Mouse (Mus musculus) layer of hippocampus, adult 18-20 months (tissue): ENCODE data around the gene Thoc7. TPM values are rescaled to one million over a fixed set of nuclear protein-coding genes. Genes with fewer than 3 reads are reported as not detected.
"Not testable (repeated sequence)": the region's sequence is repeated elsewhere in the genome, so short reads cannot be mapped to it uniquely, and the experiment has no call there.

ENCODE experiments used
- DNase-seq, 2 experiments: peaks; one replicate each; pipeline ENCODE4 v3.0.0; 2022; ENCODE audit warnings: low spot score in 2 of 2
- long read RNA-seq: library from polyadenylated mRNA; stranded (forward); transcript quantifications from one replicate; pipeline ENCODE4 v2.0.0, GENCODE M21; 2021
- total RNA-seq, 2 experiments: library from RNA; stranded (reverse); gene quantifications; 2 replicates each; pipeline ENCODE4 v1.2.3; 2021

The Thoc7 gene
- total RNA-seq = 100 to 1,000 TPM in 1 of 2 experiments, 10 to 100 TPM in 1; 91.9 to 102 TPM
- long read RNA-seq, transcript Thoc7-201 (8 exons, 937 nt) = major isoform, 14 of 34 reads
- long read RNA-seq, partial matches to known transcripts = 4 of 34 reads
- long read RNA-seq, other reads (novel, unspliced or antisense) = 14 of 34 reads

DNA sequence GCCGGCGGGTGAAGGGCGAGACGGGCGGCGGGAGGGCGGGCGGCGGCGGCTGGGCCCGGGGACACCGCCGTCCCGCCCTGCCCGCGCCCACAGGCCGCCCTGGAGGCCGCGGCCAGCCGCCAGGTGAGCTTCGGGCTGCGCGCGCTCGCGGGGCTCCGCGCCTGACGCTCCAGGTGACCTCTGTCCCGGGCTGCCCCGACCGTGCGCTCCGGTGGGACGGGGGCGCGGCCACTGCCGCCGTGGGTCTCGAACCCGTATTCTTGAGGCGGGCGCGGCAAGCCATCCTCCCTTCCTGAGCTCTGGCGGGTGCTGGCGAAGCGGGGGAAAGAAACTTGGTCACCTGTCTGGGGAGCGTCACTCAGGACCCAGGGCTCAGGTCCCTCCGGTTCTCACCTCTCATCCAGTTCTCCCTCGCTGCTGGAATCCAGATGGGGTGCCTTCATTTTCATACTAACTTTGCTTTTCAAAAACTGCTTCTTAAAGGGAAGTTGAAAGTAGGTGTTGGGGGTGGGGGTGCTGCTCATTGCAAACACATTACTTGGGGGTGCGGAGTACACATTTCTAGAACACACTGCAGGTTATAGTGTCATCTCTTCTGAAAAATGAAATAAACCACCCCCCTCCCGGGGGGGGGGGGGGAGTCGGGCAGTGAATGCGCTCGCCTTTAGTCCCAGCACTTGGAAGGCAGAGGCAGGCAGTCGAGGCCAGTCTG is at the start of gene Thoc7, which contains the start of gene Atxn7:
Gene Thoc7, minus strand, starts transcription at position 452 of the 712 bp plus-strand sequence.
Gene Atxn7, plus strand, starts transcription at position 40 of the 712 bp plus-strand sequence.
- peak; percentile 15 to 25 for DNase-seq

DNA sequence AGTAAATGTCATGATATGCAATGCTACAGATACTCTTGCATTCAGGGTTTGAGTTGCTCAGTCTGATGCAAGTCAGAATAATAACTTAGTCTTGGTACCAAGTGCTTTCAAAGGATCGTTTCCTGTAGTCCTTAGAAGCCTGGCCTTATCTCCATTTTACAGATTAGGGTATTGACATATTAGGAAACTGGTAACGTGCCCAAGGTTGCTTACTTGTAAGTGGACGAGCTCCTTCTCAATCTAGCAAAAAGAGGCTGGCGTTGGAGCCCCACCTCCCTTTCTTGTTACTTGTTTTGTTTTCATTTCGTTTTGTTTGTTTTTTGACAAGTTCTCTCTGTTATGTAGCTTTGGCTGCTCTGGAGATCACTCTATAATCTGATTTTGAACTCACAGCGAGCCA is 48.1 kb upstream of the Thoc7 start:
- no peak for DNase-seq

DNA sequence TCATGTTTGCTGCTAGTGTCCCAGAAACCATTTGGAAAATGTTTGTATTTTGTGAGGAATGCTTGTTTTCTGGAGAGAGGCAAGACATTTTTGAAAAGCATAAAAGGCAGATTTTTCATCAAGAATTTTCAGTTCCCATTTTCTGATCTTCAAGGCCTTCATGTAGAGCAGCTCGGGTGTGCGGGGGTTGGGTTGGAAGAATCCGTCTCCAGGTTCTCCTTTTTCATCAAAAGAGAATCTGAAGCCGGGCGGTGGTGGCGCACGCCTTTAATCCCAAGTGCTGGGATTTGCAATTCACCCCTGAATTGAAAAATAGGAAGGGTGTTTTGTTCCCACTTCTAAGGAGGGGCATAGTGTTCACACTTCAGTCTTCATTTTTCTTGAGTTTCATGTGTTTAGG is 41.1 kb upstream of the Thoc7 start:
- no peak for DNase-seq

DNA sequence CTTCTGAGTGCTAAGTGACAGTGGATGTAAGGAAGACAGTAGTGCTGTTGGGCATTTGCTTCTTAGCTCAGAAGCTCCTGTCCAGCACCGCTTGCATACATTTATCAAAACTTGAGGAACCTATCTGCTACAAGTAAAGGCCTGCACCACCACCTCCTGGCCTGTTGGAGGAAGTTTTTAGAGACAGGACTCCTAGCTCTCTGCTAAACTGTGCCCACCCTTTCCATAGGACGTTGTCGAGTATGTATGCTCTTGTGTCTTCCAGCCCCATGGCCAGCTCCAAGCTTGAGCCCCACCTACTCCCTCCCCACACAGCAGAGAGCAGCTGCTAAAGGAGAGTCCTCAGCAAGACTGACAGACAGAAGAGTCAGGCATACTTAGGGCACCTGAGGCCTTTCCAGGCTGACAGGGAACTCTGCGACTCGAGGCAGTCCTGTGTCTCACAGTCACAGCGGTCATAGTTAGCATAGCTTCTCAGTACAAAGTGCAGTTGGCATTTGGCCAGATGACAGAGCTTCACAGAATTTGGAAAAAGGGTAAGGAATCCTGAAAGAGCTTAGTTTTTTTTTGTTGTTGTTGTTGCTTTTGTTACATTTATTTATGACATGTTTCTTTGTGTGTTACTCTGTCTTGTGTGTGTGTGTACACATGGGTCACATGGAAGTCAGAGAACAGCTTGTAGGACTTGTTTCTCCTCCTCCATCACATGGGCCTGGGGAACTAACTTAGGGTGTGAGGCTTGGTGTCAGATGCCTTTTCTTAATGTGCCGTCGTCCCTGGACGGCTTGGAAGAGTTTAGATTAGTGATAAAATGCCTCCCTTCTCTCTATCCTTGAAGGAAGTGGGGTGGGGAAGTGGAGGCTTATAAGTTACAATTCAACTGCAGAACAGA is 33.8 kb upstream of the Thoc7 start:
- DNase-seq = no peak

DNA sequence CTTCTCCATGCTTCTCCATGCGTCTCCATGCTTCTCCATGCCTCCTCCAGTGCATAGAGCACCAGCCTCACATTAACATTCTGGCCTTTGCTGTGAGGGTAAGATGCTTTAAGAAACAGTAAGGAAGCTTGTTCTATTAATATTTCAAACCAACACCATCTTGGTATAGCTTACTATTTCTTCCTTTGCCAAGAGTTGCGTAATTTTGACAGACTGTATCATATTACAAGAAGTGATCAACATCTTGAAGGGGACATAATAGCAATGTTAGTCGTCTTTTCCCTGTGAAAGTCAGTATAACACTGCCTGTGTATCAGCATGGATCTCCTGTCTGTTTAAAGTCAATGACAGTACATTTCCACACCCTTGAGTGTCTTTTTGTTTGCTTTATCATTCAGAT is 29.1 kb upstream of the Thoc7 start:
- no peak for DNase-seq

DNA sequence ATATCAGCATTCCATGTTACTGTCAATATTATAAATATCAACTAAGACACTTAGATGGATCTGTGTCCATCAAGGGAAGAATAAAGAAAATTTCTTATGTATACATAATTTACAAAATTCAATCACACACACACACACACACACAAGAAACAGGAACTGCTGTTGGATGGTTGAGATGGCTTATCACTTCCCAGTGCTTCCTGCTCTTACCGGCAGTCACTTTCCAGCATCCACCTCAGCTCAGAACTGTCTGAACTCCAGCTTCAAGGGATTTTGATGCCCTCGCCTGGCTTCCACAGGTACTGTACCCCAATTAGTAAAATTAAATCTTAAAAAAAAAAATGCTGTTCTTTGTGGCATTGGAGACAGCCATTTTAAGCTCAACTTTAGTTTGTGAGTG is 26.7 kb upstream of the Thoc7 start:
- DNase-seq = no peak

DNA sequence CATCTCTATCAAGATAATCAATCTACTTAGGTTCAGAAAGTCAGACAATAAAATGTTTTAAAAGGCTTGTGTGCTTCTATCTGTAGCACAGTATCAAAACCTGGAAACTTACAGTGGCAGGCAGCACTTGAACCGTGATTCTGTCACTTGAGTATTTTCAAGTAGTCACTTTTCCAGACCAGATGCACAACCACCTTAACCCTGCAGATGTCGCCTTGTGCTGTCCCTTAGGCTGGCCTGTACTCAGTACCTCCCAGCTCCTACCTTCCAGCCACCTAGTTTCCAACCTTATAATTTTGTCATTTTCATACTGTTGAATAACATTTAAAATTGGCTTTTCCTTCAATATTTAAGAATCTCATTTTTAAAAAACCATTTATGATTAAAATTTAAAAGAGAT is 20.5 kb upstream of the Thoc7 start:
- DNase-seq = no peak

DNA sequence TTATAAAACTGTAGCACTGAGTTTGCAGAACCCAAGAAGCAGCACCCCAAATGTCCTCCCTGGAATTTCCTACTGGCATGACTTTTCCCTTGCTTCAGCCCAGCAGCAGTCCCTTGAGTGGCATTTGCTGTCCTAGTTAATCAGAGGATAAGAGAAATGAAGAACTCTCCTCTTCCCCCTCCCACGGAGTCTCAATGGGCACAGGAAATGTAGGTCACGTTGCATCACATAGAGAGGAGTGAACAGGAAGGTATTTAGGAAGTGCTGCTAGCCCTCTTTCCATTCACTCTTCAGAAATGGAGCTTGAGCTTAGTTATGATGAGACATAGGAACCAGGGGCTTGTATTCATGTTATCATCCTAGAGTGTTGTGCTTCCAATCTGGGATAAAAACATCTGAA is 19.6 kb upstream of the Thoc7 start:
- DNase-seq = no peak

DNA sequence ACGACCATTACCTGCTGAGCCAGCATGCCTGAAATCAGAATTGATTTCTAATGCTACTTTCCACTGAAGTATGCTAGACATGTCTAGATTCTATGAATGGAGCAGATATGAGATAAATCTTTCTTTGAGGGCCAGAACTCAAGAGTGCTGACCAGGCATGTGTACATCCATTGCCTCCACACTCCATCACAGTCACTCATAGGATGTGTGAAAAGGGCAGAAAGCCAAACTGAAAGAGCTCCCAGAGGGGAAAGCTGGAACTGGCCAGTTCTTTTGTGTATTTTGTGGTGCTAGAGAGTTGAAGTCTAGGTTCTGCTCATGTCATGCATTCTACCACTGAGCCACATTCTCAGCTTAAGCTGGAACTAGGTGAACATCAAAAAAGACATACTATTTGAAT is 15.8 kb upstream of the Thoc7 start:
- DNase-seq = no peak

DNA sequence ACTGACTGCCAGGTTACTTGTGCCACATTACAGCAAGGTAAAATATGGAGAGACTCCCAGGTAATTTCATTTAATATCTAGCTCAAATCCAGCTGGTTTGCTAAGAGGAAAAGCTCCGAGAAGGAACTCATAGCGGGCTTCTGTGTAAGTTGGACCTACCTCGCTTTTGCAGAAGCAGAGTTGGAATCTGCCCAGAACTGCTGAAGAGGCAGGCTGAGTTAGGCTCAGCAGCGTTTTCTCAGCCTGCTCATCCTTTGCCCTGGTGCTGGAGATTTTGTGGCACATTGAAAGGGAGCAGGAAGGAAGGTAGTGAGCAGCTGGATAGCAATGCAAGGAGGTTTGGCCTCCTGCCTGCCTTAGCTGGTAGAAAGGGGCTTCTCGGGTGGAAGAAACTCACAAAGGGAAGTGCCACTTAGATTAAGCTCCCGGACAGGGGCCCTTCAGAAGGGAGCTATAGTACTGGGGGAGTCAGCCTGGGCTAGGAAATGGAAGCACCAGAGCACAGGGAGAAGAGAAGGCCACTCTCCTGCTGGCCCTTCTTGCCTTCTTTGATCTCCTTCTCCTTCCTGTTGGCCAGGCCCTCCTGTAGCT is 10.1 kb upstream of the Thoc7 start:
- DNase-seq = no peak

DNA sequence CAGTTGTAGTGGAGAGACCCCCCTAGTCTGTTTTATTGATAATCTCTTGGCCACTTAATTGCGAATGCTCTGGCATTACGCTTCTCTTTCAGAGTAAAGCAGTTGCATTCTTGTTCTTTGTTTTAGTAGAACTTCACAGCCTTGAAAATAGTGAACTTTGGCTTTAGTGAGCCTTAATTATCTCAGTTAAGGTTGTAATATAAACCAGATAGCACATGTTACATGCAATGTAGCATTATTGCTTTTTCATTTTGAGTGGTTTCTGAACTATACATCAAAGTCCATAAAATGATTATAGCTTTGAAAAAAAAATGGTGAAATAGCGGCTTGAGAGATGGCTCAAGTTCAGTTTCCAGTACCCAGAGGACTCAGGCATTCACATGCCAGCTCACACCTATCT is 8.9 kb upstream of the Thoc7 start:
- DNase-seq = no peak

DNA sequence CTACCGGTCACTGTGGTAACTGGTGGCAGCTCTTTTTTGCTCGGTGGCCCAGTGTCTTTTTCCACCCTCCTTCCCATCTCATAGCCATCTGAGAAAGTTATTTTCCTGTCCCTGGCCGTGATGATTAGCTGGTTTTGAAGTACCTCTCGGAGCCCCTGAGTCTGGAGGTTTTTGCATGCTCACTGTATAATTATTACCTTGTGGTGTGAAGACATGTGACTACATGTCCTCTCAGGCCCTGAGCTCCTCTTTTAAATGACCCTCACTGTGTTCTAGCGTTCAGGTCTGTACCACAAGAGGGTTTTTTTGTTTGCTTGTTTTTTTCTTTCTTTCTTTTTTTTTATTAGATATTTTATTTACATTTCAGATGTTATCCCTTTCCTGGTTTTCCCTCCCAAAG is 6.8 kb upstream of the Thoc7 start:
- DNase-seq = no peak

DNA sequence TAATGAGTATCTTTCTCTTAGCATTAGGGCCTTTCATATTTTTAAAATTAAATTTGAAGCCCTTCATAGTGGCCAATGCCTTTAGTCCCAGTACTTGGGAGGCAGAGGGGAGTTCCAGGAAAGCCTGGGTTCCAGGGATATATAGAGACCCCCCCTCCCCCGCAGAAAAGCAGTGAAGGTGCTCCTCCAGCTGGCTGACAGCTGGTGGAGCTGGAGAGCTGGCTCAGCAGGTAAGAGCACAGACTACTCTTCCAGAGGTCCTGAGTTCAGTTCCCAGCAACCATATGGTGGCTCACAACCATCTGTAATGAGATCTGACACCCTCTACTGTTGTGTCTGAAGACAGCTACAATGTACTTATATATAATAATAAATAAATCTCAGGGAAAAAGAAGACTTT is 6.0 kb upstream of the Thoc7 start:
- no peak for DNase-seq

DNA sequence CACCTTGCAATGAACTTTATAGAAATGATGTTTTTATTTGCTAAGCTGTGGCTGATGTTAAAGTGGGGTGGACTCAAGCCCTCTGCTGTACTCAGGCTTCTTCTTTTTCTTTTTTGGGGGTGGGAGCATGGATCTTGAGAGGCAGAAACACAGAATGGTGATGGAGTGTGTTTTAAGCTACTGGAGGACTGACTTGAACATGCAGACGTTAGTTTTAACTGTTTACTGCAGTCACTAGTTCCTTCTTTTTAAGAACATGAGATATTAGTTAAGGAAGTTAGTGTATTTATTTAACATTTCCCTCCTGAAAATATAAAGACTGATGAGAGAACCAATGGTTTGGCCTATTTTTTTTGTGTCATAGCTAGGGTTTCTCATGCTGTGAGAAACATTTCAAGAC is 1.9 kb upstream of the Thoc7 start:
- DNase-seq = no peak

DNA sequence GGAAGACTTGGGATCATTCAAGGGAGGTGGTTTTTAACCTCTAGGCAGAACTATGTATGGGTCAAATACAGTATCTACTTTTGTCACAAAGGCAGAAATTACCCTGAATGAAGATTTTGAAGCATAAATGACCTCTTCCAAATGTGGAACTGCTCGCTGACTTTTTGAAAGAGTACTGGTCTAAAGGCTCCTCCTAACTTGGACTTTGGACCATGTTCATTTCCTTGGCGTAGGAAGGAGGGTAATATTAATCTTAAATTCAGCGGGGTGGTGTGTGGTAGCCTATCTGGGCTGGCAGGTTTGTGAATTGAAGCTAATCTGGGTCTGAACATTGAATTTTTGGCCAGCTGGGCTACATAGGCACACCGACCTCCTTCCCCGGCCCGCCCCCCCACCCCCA is 824 bp upstream of the Thoc7 start:
- no peak for DNase-seq

DNA sequence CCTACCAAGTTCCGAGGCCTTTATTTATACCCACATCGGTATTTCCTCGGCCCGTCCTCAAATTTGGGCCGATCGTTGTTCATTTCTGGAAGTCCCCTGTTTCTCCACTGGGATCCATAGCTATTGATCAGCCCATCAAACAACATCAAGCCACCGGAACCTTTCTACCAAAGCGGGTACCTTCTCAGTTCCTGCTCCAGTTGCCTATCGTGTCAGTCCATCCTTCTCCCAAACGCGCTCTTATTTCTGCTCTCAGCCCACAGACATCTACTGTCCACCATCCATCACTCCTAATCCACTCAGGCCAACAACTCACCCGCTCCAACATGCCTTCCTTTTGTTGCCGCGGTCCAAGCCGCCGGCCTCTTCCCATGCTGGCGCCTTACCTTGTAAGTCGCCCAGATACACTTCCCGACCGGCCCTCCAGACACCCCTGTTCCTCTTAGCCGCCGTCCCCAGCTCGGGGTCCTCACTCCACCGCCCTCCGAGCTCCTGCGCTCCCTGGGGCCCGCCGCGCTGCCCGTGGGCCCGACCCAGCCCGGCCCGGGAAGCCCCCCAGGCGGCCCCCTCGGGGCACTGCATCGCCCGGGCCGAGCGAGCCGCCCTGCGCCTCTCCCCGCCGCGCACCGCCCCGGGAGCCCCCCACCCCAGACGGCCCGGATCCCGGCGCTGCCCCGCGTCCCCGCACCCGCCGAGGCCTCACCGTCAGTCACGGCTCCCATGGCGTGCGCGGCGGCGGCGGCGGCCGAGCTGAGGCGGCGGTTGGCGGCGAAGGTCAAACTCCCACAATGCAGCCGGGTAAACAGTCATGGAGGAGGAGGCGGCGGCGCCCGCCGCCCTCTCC is 948 bp downstream of the Thoc7 start:
- DNase-seq = peak; percentile 21 to 57

DNA sequence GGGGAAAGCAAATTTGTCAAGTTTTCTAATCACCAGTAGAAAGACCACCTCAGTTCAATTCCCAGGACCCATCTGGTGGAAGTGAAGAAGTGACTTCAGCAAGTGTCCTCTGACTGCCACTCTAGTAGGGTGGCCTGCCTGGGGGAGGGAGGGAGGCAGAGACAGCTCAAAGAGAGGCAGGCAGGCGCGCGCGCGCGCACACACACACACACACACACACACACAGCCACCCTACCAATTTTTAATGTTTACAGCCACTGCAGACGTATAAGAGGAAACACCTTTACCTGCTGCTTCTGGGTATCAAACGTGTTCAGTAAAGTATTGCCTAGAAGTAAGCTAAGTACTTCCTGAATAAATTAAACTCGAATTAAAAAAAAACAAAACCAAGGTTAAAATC is 1.6 kb downstream of the Thoc7 start:
- peak in 1 of 2 experiments; percentile 28 for DNase-seq

DNA sequence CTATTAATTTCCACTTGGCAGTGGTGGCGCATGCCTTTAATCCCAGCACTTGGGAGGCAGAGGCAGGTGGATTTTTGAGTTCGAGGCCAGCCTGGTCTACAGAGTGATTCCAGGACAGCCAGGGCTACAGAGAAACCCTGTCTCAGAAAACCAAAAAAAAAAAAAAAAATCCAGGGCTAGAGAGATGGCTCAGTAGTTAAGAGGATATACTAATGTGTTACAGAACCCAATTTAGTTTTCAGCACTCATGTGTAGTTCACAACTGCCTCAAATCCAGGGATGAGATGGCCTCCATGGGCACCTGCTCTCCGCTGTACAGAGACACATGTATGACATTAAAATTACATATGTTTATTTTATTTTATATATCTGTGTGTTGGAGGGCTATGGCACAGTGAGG is 9.5 kb downstream of the Thoc7 start:
- not testable (repeated sequence) for DNase-seq

DNA sequence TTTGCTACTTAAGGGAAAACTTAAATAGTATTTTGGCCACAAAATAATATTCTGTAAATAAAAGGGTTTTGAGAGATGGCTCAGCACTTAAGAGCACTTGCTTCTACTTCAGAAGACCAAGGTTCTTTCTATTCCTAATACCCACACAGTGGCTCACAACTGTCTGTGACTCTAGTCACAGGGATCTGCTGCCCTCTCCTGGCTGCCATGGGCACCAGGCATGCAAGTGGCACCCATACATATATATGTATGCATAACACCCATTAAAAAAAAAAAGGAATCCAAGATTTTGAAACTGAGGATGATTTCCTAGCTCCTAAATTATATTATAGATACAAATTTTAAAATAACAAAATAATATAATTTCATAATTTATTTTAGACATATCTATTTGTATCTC is 11.3 kb downstream of the Thoc7 start:
- peak in 1 of 2 experiments; percentile 22 for DNase-seq

DNA sequence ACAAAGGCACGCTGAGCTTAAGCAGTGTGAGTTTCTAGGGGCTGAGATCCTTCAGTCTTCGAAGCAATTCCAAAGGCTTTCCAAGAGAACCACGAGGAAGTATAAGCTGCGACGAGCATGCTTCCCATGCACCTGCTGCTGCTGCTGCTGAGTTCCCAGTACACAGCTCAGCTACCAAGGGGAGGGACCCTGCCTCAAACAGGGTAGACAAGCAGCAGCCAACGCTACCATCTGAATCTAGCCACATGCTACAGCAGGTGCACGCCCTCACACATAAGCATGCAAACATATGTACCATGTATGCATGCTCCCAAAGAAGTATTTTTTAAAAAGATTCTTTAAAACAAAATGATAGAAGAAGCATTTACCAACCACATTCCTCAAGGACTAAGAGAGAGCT is 13.3 kb downstream of the Thoc7 start:
- no peak for DNase-seq

DNA sequence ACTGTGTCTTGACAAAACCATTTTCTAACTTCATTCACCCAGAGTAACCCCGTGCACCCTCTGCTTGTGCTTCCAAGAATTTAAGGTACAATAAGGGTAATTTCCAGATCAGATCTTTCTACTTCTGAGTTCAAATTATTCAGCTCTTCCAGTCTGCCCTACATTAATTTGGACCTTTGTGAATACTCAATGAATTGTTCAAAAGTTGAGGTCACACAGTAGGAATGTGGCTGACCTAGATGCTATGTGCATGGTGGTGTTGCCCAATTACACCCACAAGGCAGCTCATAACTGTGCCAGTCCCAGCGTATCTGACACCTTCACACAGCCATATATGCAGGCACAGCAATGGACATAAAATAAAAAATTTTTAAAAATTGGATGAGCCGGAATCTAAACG is 17.0 kb downstream of the Thoc7 start:
- no peak for DNase-seq
